Mouse (Mus musculus) hematopoietic multipotent progenitor cell, adult 10-12 weeks (in vitro differentiated cells): ENCODE results near the gene Ppcdc. TPM values are rescaled to one million over a fixed set of nuclear protein-coding genes. Genes with fewer than 3 reads are reported as not detected.

Experiments used
- polyA plus RNA-seq: library from polyadenylated mRNA; stranded (reverse); fragments of >175 nt; gene quantifications from 2 replicates; pipeline ENCODE4 v1.2.3, GENCODE M21; 2012; ENCODE audit warnings: low replicate concordance

Ppcdc gene
- polyA plus RNA-seq, result 12.9 and 25.2 TPM in 2 replicates

GRCm38 (mm10) chr9:57439522-57440295 lies at the start of gene Ppcdc:
Gene Ppcdc (minus strand): TSS chr9:57440124.

GRCm38 (mm10) chr9:57467896-57468549 lies 28.1 kb upstream of the Ppcdc start, which contains the start of gene Scamp5:
Gene Scamp5 (minus strand): TSS chr9:57468060.

Other genes starting within 250 kb of the Ppcdc start
- not detected in 2 replicates for gene Trcg1, start 203.6 kb downstream of the Ppcdc start, polyA plus RNA-seq
- 58.6 and 95.9 TPM in 2 replicates for gene 1700017B05Rik, start 177.5 kb downstream of the Ppcdc start, polyA plus RNA-seq
- 6.0 and 7.6 TPM in 2 replicates for gene Scamp5, start 27.9 kb upstream of the Ppcdc start, polyA plus RNA-seq
- gene Rpp25, start 63.9 kb upstream of the Ppcdc start, polyA plus RNA-seq, result 0.11 and 0.12 TPM in 2 replicates
- gene Cox5a, start 81.2 kb upstream of the Ppcdc start, polyA plus RNA-seq, result 201 and 210 TPM in 2 replicates
- 15.7 and 42.7 TPM in 2 replicates for gene Fam219b, start 97.4 kb upstream of the Ppcdc start, polyA plus RNA-seq
- 2.1 and 4.2 TPM in 2 replicates for gene Mpi, start 112.6 kb upstream of the Ppcdc start, polyA plus RNA-seq
- gene Scamp2, start 120.8 kb upstream of the Ppcdc start, polyA plus RNA-seq, result 13.8 and 74.4 TPM in 2 replicates
- gene Ulk3, start 149.3 kb upstream of the Ppcdc start, polyA plus RNA-seq, result 16.0 and 24.7 TPM in 2 replicates
- not detected in 2 replicates for gene Cplx3, start 166.2 kb upstream of the Ppcdc start, polyA plus RNA-seq
- gene Lman1l, start 180.7 kb upstream of the Ppcdc start, polyA plus RNA-seq, result 0.10 and 0.49 TPM in 2 replicates
- gene Csk, start 213.5 kb upstream of the Ppcdc start, polyA plus RNA-seq, result 759 and 915 TPM in 2 replicates
- not detected in 2 replicates for gene Cyp1a2, start 243.6 kb upstream of the Ppcdc start, polyA plus RNA-seq
- not detected in 2 replicates for gene Cyp1a1, start 247.8 kb upstream of the Ppcdc start, polyA plus RNA-seq